Mouse (Mus musculus) myocyte (in vitro differentiated cells): Measurements from ENCODE around the gene Nek11. TPM values are rescaled to one million over a fixed set of nuclear protein-coding genes. Genes with fewer than 3 reads are reported as not detected.

Source experiments
- H3K27me3 ChIP-seq: one replicate; pipeline ENCODE4 v1.6.1; 2011; ENCODE audit not compliant: control insufficient read depth, insufficient read depth, insufficient read length
- H3K36me3 ChIP-seq: one replicate; pipeline ENCODE4 v1.6.1; 2011; ENCODE audit not compliant: control insufficient read depth, insufficient read depth
- H3K4me2 ChIP-seq: one replicate; pipeline ENCODE4 v1.6.1; 2011; ENCODE audit warnings: low read depth, control low read depth
- H3K4me3 ChIP-seq: one replicate; pipeline ENCODE4 v1.5.1; 2011; ENCODE audit warnings: mild to moderate bottlenecking, control low read depth, moderate library complexity
- H3K79me2 ChIP-seq: one replicate; pipeline ENCODE4 v1.6.1; 2011; ENCODE audit not compliant: control insufficient read depth, insufficient read depth
- H3ac ChIP-seq: one replicate; pipeline ENCODE4 v1.6.1; 2011; ENCODE audit not compliant: control insufficient read depth, insufficient read length
- CEBPB ChIP-seq: IDR thresholded peaks from 2 replicates; pipeline ENCODE4 v1.6.1; 2011; ENCODE audit warnings: mild to moderate bottlenecking, moderate library complexity; ENCODE audit not compliant: poor library complexity, insufficient read depth, severe bottlenecking
- E2F4 ChIP-seq: IDR thresholded peaks from one replicate; pipeline ENCODE4 v1.6.1; 2011; ENCODE audit warnings: mild to moderate bottlenecking, control low read depth, moderate library complexity; ENCODE audit not compliant: insufficient read depth
- MAX ChIP-seq: IDR thresholded peaks from one replicate; pipeline ENCODE4 v1.6.1; 2011; ENCODE audit warnings: low read depth, mild to moderate bottlenecking, control low read depth
- MYOD1 ChIP-seq, 3 experiments: IDR thresholded peaks; one replicate each; pipeline ENCODE4 v1.6.1; 2011; ENCODE audit warnings: control low read depth in 2 of 3, low read depth in 2 of 3, mild to moderate bottlenecking in 2 of 3, moderate library complexity in 1 of 3; ENCODE audit not compliant: insufficient read length in 2 of 3, control insufficient read depth in 1 of 3
- MYOG ChIP-seq, 3 experiments: IDR thresholded peaks; one replicate each; pipeline ENCODE4 v1.6.1; 2011; ENCODE audit warnings: control low read depth in 2 of 3, low read depth in 2 of 3, mild to moderate bottlenecking in 2 of 3; ENCODE audit not compliant: insufficient read length in 2 of 3, control insufficient read depth in 1 of 3, insufficient read depth in 1 of 3
- POLR2A ChIP-seq: IDR thresholded peaks from one replicate; pipeline ENCODE4 v1.6.1; 2011; ENCODE audit warnings: low read depth, mild to moderate bottlenecking, control low read depth, moderate library complexity; ENCODE audit not compliant: insufficient read length
- POLR2AphosphoS2 ChIP-seq: IDR thresholded peaks from one replicate; pipeline ENCODE4 v1.6.1; 2011; ENCODE audit warnings: low read depth, control low read depth; ENCODE audit not compliant: insufficient read length
- REST ChIP-seq: IDR thresholded peaks from one replicate; pipeline ENCODE4 v1.6.1; 2011; ENCODE audit warnings: mild to moderate bottlenecking, control low read depth, moderate library complexity; ENCODE audit not compliant: insufficient read depth, insufficient read length
- SRF ChIP-seq: IDR thresholded peaks from one replicate; pipeline ENCODE4 v1.6.1; 2011; ENCODE audit warnings: low read depth; ENCODE audit not compliant: control insufficient read depth, insufficient read length
- TCF12 ChIP-seq: IDR thresholded peaks from one replicate; pipeline ENCODE4 v1.6.1; 2011; ENCODE audit warnings: mild to moderate bottlenecking, control low read depth; ENCODE audit not compliant: poor library complexity, insufficient read depth, severe bottlenecking
- TCF3 ChIP-seq: IDR thresholded peaks from one replicate; pipeline ENCODE4 v1.6.1; 2011; ENCODE audit warnings: low read depth, control low read depth; ENCODE audit not compliant: insufficient read length
- USF1 ChIP-seq: IDR thresholded peaks from one replicate; pipeline ENCODE4 v1.6.1; 2011; ENCODE audit warnings: low read depth, mild to moderate bottlenecking, control low read depth, moderate library complexity
- polyA plus RNA-seq: library from polyadenylated mRNA; unstranded; fragments of >200 nt; fragmentation: generic; extraction: Trizol; gene quantifications from one replicate; pipeline ENCODE4 v1.2.1, GENCODE M21; 2012; ENCODE audit warnings: missing spikeins

Gene Nek11
- polyA plus RNA-seq, 1 experiment = 0.05 TPM

DNA sequence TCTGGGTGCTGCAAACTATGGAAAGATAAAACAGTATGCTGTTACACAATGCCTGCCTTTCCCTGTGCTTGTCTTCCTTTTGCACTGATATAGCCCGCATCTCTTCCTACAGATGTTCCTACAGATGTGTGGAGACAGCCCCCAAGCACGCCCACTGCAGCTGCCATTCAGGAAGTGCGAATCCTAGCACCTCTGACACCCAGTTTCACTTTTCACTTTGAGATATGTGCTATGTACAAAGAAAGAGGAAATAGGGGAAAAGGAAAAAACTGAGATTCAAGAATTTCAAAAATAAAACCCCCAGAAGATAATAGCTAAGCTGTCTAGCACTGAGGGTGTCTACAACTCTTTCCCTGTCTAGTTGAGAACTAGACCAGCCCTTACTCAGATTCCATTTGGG lies 208.6 kb downstream of the Nek11 start:
- H3K27me3 ChIP-seq = no peaks in the 10 kb centered on the region
- H3K4me2 ChIP-seq = no peak overlapping the region
- H3K4me3 ChIP-seq = no peak overlapping the region
- TF ChIP-seq E2F4 (no peak), POLR2AphosphoS2 (no peak)
- H3ac ChIP-seq = no peak overlapping the region
- H3K36me3 ChIP-seq = no peaks in the 10 kb centered on the region
- H3K79me2 ChIP-seq = no peaks in the 10 kb centered on the region

DNA sequence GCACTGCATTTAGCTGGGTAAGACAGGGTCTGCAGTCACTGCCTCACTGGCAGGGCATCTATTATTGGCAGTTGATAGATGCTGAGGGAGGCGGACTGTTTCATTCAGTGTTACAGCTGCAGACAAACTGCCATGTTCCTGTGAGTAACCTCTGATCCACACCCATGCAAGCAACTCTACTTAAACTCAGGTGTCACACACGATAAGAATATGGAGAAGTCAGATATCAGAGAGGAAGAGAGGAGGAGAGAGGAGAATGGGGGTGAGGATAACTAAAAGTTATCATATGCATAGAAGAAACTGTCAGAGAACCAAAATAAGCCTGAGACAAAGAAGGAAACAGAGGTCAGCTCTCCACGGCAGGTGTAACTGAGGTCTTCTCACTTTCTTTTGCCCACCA lies 212.9 kb downstream of the Nek11 start:
- TF ChIP-seq MAX = no peak
- TF ChIP-seq USF1 = no peak
- no peak for TF ChIP-seq POLR2A
- no peak for TF ChIP-seq MYOG (IDR thresholded peaks at IDR 0.05; ENCODE audit: control insufficient read depth in 1 of 3, insufficient read depth in 1 of 3, insufficient read length in 2 of 3, low read depth in 2 of 3)
- no peak for TF ChIP-seq CEBPB
- no peak for TF ChIP-seq MYOD1 (IDR thresholded peaks at IDR 0.05; ENCODE audit: control insufficient read depth in 1 of 3, insufficient read length in 2 of 3, low read depth in 2 of 3)
- no peak for TF ChIP-seq E2F4
- no peak for TF ChIP-seq REST
- no peak for TF ChIP-seq SRF
- TF ChIP-seq TCF3 = no peak
- no peak overlapping the region for H3K4me2 ChIP-seq

DNA sequence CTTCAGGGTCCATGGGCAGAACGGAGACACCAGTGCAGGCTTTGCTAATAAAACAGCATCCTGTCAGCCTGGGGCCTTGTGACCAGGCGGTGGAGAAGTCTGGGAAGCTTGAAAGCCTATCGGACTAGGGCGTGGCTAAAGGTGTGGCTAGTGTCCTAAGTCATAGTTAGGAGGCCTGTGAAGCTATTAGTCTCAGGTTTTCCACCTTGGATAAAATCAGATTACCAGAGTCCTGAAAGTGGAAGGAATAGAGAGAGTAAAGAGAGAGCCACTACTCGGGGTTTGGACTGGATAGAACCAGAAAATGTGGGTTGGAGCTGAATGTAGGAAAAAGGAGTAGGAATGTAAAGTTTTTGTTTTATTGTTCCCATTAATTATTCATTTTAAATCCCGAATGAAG lies 250.3 kb downstream of the Nek11 start, which contains the start of gene 1700080E11Rik:
TSS of gene 1700080E11Rik (minus strand) at position 101 of the 400 bp plus-strand sequence.
- H3K36me3 ChIP-seq = no peaks in the 10 kb centered on the region
- H3K27me3 ChIP-seq = no peaks in the 10 kb centered on the region
- no peak within 1 kb of the TSS for H3ac ChIP-seq
- H3K79me2 ChIP-seq = no peaks in the 10 kb centered on the region
- no peak for TF ChIP-seq SRF
- H3K4me2 ChIP-seq = no peak within 1 kb of the TSS
- H3K4me3 ChIP-seq = no peak within 1 kb of the TSS

More for the DNA sequence above, 212.9 kb downstream of the Nek11 start:
- no peaks in the 10 kb centered on the region for H3K36me3 ChIP-seq
- H3K4me3 ChIP-seq = no peak overlapping the region
- H3K27me3 ChIP-seq = no peaks in the 10 kb centered on the region
- no peaks in the 10 kb centered on the region for H3K79me2 ChIP-seq
- H3ac ChIP-seq = no peak overlapping the region

DNA sequence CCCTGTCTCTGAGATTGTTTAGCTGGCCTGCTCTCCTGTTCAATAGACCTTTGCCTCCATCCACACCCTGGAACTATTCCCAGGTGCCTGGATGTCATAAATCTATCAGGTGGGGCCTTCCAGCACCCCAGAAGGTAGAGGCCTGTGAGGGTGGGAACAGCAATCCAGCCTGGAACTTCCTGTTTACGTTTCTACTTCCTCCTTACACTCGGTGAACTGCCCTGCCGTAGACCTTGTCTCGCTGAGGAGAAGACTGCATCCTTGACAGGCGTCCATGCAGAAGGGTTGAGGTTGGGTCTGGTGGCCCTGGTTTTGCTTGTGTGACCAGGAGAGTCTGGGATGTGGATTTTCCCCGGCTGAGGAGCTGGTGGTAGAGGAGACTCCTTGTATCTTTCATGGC lies 256.1 kb downstream of the Nek11 start:
- H3K36me3 ChIP-seq = no peaks in the 10 kb centered on the region
- H3K79me2 ChIP-seq = no peaks in the 10 kb centered on the region
- no peak for TF ChIP-seq TCF3
- TF ChIP-seq REST = no peak
- TF ChIP-seq USF1 = no peak
- TF ChIP-seq MYOG (IDR thresholded peaks at IDR 0.05; ENCODE audit: control insufficient read depth in 1 of 3, insufficient read depth in 1 of 3, insufficient read length in 2 of 3, low read depth in 2 of 3) = no peak
- TF ChIP-seq SRF = no peak
- TF ChIP-seq CEBPB = no peak
- TF ChIP-seq E2F4 = no peak
- no peak for TF ChIP-seq POLR2A
- TF ChIP-seq POLR2AphosphoS2 = no peak
- no peak for TF ChIP-seq TCF12
- TF ChIP-seq MYOD1 (IDR thresholded peaks at IDR 0.05; ENCODE audit: control insufficient read depth in 1 of 3, insufficient read length in 2 of 3, low read depth in 2 of 3) = no peak
- no peak overlapping the region for H3ac ChIP-seq
- H3K4me2 ChIP-seq = no peak overlapping the region
- no peaks in the 10 kb centered on the region for H3K27me3 ChIP-seq
- H3K4me3 ChIP-seq = no peak overlapping the region

DNA sequence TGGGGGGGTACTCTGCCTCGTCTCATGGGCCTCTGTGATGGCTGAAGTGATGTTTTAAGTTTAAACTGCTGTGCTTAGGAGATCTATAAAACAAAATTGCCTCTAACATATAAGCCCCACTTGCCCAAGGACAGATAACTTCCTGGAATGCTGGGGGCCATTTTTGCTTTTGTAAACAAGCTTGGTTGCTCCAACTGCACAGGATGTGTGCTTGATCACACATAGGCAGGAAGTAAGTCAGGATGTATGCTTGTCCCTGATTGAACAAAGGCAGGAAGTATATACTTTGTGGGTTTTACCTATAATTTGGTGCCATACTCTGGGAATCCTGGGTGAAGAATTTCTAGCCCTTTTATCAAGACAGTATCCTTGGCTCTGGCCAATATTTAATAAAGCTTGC lies 258.9 kb downstream of the Nek11 start:
- H3K79me2 ChIP-seq = no peaks in the 10 kb centered on the region
- H3K27me3 ChIP-seq = no peaks in the 10 kb centered on the region
- no peak for TF ChIP-seq POLR2A
- TF ChIP-seq TCF3 = no peak
- TF ChIP-seq E2F4 = no peak
- no peak for TF ChIP-seq SRF
- no peak for TF ChIP-seq USF1
- TF ChIP-seq MYOD1 (IDR thresholded peaks at IDR 0.05; ENCODE audit: control insufficient read depth in 1 of 3, insufficient read length in 2 of 3, low read depth in 2 of 3) = no peak
- no peak for TF ChIP-seq MYOG (IDR thresholded peaks at IDR 0.05; ENCODE audit: control insufficient read depth in 1 of 3, insufficient read depth in 1 of 3, insufficient read length in 2 of 3, low read depth in 2 of 3)
- TF ChIP-seq REST = no peak
- no peak for TF ChIP-seq TCF12
- no peak for TF ChIP-seq POLR2AphosphoS2
- no peak for TF ChIP-seq MAX
- no peak for TF ChIP-seq CEBPB
- no peak overlapping the region for H3K4me3 ChIP-seq
- no peak overlapping the region for H3K4me2 ChIP-seq
- H3K36me3 ChIP-seq = no peaks in the 10 kb centered on the region
- no peak overlapping the region for H3ac ChIP-seq
